Mouse (Mus musculus): ENCODE measurements around the gene Ndst2. TPM values are rescaled to one million over a fixed set of nuclear protein-coding genes. Genes with fewer than 3 reads are reported as not detected.
A peak's percentile ranks its signal among the peaks of the same experiment; 100 is the strongest.

The Ndst2 gene
- total RNA-seq, 2 experiments from 2014 or later, result 32.7 to 80.1 TPM

GRCm38 (mm10) chr14:20702741-20703381 is 31.5 kb downstream of the Ndst2 start, which contains the start of gene Chchd1:
TSS of gene Chchd1 (plus strand) at chr14:20703006.
- ATAC-seq (replicated peaks; ENCODE audit: low FRiP score, poor library complexity, severe bottlenecking), result peak; percentile 87

DNA sequence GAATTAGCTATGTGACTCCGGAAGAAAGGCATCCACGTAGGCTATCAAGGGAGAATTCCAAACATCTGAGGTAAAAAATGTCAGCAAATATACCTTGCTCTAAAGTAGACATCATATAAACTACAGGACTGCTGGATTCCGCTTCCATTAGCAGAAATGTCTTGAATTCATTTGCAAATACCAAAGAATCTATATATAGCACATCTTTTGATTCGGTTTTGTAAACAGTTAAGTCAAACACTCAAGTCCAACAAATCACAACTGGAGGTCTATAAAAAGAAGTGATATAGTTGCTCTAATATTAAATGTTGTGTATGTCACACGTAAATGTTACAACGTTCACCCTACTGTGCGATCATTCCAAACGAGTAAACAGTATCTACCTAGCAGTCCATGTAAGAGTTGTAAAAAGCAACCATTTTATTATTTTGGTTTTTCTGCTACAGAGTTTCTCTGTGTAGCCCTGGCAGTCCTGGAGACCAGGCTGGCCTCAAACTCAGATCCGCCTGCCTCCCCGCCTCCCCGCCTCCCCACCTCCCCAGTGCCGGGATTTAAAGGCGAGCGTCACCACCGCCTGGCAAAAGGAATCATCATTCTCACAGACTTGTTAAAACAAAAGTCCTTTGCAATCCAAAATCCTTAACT is 32.1 kb downstream of the Ndst2 start:
- ATAC-seq (replicated peaks; ENCODE audit: low FRiP score, poor library complexity, severe bottlenecking), result no peak

GRCm38 (mm10) chr14:20701554-20701953 is 32.8 kb downstream of the Ndst2 start:
- no peak for ATAC-seq (replicated peaks; ENCODE audit: low FRiP score, poor library complexity, severe bottlenecking)

- ATAC-seq (replicated peaks; ENCODE audit: low FRiP score, poor library complexity, severe bottlenecking), result no peak
These were observed 34.0 kb downstream of the Ndst2 start for GRCm38 (mm10) chr14:20700362-20700761.

DNA sequence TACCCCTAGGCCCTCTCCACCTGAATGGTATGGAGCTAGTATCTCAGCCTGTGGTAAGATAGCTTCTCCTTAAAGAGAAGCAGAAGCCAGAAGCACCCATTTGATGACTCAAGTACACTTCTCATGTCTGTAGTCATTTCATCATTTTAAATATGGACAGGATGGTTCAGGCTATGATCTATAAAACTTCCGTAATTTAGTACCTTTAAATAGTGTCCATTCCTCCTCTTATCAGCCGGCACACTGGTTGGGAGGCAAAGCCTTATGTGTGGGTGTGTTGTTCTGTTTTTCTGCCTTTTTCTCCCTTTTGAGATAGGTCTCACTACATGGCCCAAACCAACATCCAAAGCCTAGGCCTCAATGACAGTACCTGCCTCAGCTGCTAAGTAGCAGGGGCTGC is 35.8 kb downstream of the Ndst2 start:
- no peak for ATAC-seq (replicated peaks; ENCODE audit: low FRiP score, poor library complexity, severe bottlenecking)

DNA sequence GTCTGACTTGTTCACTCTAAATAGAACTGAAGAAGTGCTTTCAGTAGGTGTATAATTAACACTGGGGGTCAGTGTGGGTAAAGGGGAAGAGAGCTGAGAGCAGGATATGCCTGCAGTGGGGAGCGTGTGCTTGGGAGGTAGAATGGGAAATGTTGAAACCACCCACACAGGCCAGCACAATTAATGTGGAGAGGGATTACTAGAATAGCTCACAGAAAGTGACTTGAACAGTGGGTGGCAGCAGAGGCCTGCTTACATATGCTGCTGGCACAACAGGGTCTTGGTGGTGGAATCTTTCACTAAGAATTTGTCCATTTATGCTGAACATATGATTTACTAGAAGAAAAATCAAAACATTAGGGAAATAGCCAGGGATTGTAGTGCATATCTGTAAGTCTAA is 37.4 kb downstream of the Ndst2 start:
- 0 out of 2 replicates have a peak, but pooled peaks have one; percentile 23 for ATAC-seq (replicated peaks; ENCODE audit: low FRiP score, poor library complexity, severe bottlenecking)

DNA sequence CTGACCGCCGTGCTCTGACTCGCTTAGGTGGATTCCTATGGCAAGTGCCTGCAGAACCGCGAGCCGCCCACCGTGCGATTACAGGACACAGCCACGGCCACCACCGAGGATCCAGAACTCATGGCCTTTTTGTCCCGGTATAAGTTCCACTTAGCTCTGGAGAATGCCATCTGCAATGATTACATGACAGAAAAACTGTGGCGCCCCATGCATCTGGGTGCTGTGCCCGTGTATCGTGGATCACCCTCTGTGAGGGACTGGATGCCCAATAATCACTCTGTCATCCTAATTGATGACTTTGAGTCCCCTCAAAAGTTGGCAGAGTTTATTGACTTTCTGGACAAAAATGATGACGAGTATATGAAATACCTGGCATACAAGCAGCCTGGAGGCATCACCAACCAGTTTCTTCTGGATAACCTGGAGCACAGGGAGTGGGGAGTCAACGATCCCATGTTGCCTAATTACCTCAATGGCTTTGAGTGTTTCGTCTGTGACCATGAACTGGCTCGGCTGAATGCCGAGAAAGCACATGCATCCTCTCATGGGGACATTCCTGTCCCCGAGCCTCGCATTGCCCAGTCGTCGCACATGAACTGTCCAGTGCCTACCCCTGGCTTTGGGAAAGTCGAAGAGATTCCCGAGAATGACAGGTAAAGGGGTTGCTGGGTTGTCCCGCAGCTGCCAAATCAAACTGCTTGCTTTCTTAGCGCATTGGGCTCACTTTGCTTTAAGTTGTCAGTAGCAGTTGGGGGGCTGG is 38.4 kb downstream of the Ndst2 start:
- peak; percentile 5 for ATAC-seq (replicated peaks; ENCODE audit: low FRiP score, poor library complexity, severe bottlenecking)

- peak; percentile 76 for ATAC-seq (replicated peaks; ENCODE audit: low FRiP score, poor library complexity, severe bottlenecking)
These were observed 39.2 kb downstream of the Ndst2 start, which contains the start of gene Fut11 for GRCm38 (mm10) chr14:20694884-20695760. TSS of gene Fut11 (plus strand) at chr14:20694968.

DNA sequence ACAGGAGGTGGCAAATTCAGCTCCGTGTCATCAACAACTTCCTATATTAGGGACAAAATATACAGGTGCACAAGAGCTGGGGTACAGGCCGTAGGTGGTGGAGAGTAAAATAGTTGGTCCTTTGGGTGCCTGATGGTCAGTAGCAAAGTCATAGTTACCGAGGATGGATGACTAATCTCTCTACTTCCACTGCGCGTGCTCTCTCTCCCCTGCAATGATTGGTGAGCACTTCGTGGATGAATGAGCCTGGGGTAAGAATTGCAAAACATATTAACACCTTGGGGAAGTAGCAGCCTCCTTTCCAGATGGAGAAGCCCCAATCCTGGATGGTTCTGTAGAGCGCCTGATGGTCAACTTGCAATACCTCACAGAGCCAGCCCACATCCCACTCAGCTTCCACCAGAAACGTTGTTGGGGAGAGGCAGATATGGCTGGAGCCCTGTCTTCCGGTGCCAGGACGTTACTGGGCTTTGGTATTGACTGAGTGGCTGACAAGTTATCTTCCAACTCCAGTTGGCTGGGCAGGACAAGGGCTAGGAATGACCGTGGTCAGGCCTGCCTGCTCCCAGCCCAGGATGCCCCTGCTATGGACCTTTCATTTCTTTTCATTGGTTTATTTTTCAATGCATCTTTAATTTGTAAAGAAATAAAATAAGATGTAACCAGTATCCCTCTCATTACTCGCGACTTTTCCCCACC is 40.0 kb downstream of the Ndst2 start:
- ATAC-seq (replicated peaks; ENCODE audit: low FRiP score, poor library complexity, severe bottlenecking), result peak; percentile 40; the same call in 1 of the 2 replicates

DNA sequence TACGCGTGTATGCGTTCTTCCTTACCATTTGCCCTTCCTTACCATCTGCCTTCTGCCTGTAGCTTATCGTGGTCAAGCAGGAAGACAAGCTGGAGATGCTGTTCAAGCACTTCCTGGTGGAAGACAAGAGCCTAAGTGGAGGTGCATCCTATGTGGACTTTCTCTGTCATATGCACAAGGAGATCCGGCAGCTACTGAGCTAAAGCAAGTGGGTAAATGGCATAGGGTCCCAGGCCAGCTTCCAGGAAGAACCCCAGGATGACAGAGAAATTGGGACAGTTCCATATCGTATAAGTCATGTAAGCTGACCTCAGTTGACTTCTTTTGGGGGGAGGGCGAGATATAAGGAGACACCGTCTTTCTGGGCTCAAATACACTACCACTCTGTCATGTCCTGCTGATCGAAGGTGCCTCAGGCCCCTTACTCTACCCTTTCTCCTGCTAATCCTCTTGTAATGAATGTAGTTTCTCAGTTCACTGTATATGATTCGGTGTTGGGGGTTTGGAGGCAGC is 40.7 kb downstream of the Ndst2 start:
- ATAC-seq (replicated peaks; ENCODE audit: low FRiP score, poor library complexity, severe bottlenecking), result no peak

GRCm38 (mm10) chr14:20691772-20692171 is 42.6 kb downstream of the Ndst2 start:
- no peak for ATAC-seq (replicated peaks; ENCODE audit: low FRiP score, poor library complexity, severe bottlenecking)

DNA sequence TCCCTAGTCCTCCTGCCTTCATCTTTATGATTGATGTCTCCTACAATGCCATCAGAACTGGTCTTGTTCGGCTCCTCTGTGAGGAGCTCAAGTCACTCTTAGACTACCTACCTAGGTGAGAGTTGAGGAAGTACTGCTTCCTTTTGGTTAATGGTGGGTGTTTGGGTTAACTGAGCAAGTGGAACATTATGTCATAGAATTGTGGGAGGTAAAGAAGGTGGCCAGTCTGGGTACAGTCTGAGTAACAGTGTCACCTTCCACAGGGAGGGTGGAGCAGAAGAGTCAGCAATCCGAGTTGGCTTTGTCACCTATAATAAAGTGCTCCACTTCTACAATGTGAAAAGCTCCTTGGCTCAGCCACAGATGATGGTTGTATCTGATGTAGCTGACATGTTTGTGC is 45.4 kb downstream of the Ndst2 start:
- ATAC-seq (replicated peaks; ENCODE audit: low FRiP score, poor library complexity, severe bottlenecking), result no peak

DNA sequence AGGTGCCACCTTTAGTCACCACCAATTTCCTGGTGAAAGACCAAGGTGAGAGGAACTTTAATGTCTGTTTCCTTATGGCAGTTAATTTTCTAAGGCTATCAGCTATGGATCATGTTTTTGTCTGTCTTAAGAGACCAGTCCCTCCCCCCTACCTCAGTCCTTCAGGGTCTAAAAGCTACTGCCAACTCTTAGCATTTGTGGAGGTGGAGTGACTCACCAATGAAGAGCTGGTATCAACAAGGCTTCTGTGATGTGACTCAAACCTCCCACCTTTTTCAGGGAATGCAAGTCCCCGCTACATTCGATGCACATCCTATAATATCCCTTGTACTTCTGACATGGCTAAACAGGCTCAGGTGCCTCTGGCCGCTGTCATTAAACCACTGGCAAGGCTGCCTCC is 47.8 kb downstream of the Ndst2 start:
- no peak for ATAC-seq (replicated peaks; ENCODE audit: low FRiP score, poor library complexity, severe bottlenecking)

- ATAC-seq (replicated peaks; ENCODE audit: low FRiP score, poor library complexity, severe bottlenecking), result no peak
These were observed 51.9 kb downstream of the Ndst2 start for GRCm38 (mm10) chr14:20682498-20682897.

DNA sequence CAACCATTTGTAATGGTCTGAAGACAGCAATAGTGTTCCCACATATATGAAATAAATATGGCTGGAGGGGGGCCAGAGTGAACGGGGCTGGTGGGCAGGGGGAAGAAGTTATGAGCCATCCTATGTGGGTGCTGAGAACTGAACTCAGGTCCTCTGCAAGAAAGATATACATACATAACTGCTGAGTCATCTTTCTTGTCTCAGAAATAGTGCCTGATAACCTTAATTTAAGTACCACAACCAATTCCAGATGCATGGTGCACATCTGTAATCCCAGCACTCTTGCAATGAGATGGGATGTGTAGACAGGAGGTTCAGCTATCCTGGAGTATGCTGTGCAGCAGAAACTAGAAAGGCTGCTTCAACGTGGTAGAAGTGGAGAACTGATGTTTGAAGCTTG is 52.6 kb downstream of the Ndst2 start:
- ATAC-seq (replicated peaks; ENCODE audit: low FRiP score, poor library complexity, severe bottlenecking), result no peak

DNA sequence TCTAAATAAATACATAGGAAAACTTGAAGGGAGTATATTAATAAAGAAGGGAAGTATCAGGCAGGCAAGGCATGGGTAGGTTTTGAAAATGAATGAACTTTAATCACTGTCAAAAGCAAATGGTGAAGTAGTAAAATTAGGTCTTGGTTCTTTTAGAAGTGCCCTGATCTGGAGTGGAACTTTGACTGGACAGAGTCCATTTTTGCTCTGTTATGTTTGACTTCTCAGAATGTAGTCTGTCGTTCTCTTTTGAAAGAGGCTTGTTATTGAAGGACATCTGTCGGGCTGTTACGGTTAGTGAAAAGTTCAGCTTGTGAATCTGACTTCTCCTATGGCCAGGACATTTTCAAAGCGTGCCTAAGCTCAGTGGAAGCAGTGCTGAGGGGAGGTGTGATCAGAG is 56.5 kb downstream of the Ndst2 start:
- ATAC-seq (replicated peaks; ENCODE audit: low FRiP score, poor library complexity, severe bottlenecking), result no peak

- ATAC-seq (replicated peaks; ENCODE audit: low FRiP score, poor library complexity, severe bottlenecking), result peak; percentile 95
These were observed 60.1 kb downstream of the Ndst2 start, which contains the start of gene Sec24c for GRCm38 (mm10) chr14:20674064-20674833. TSS of gene Sec24c (plus strand) at chr14:20674308.

DNA sequence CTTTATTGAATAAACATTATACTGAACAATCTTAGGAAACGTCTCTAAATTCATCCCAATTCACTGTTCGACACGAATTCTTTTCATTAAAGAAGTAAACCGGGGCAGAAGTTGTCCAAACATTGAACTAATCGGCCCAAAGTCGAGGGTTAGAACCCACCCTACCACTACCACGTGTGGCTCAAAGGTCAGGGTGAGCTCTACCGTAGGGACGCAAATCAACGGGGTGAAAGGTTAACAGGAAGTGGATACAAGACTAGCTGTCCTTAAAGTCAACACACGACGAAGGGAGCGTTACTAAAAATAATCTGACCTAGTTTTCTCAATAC is 60.7 kb downstream of the Ndst2 start:
- peak; percentile 56 for ATAC-seq (replicated peaks; ENCODE audit: low FRiP score, poor library complexity, severe bottlenecking)
